Mouse (Mus musculus): ENCODE measurements around the gene Htr1f. TPM values are rescaled to one million over a fixed set of nuclear protein-coding genes. Genes with fewer than 3 reads are reported as not detected.

Htr1f gene
- polyA plus RNA-seq (2014; fragmentation: Illumina TruSeq; extraction: RNeasy Lipid Tissue Mini Kit (QIAGEN cat#74804); ENCODE audit: low read depth, low replicate concordance): not detected

GRCm38 (mm10) chr16:65105184-65105931, at the start of gene Htr1f:
TSS of gene Htr1f (minus strand) at chr16:65105854.

Measured in adrenal gland, adult 10 weeks (tissue).